Mouse (Mus musculus): ENCODE measurements around the gene Mfsd5. TPM values are rescaled to one million over a fixed set of nuclear protein-coding genes. Genes with fewer than 3 reads are reported as not detected.

Mfsd5 gene
- polyA plus RNA-seq, 1 experiment = 23.2 TPM

- Histone ChIP-seq H3K27me3 (ENCODE audit: control insufficient read depth, insufficient read depth, low read length, poor library complexity, severe bottlenecking) (no peaks in the 10 kb centered on the region), H3K36me3 (ENCODE audit: control insufficient read depth, insufficient read depth, low read length, poor library complexity, severe bottlenecking) (no peaks in the 10 kb centered on the region)
Observed at GRCm38 (mm10) chr15:102245891-102246741, 33.1 kb upstream of the Mfsd5 start.

GRCm38 (mm10) chr15:102246866-102247251 is 32.4 kb upstream of the Mfsd5 start:
- peak overlapping the region; percentile 84; the same call in 1 of the 2 replicates for H3K9ac ChIP-seq (ENCODE audit: low read depth, poor library complexity, severe bottlenecking)
- H3K36me3 ChIP-seq (ENCODE audit: control insufficient read depth, insufficient read depth, low read length, poor library complexity, severe bottlenecking) = no peaks in the 10 kb centered on the region
- H3K4me3 ChIP-seq (ENCODE audit: low read depth, low read length) = peak overlapping the region; percentile 83
- peak overlapping the region; percentile 87 for H3K27ac ChIP-seq (ENCODE audit: insufficient read depth, low read length)
- H3K27me3 ChIP-seq (ENCODE audit: control insufficient read depth, insufficient read depth, low read length, poor library complexity, severe bottlenecking) = no peaks in the 10 kb centered on the region
- peaks cover 11% of the 10 kb centered on the region for H3K4me1 ChIP-seq (ENCODE audit: control insufficient read depth, insufficient read depth, low read length)
- no peaks in the 10 kb centered on the region for H3K9me3 ChIP-seq (replicated peaks; ENCODE audit: control insufficient read depth, insufficient read depth, low read length, poor library complexity, severe bottlenecking)
- no peak for TF ChIP-seq POLR2A (IDR thresholded peaks at IDR 0.05; ENCODE audit: insufficient read depth, low read length)
- peak; percentile 79 for TF ChIP-seq EP300 (IDR thresholded peaks at IDR 0.05; ENCODE audit: insufficient read depth, low read depth, low read length)

More at GRCm38 (mm10) chr15:102245891-102246741, 33.1 kb upstream of the Mfsd5 start:
- no peaks in the 10 kb centered on the region for H3K9me3 ChIP-seq (replicated peaks; ENCODE audit: control insufficient read depth, insufficient read depth, low read length, poor library complexity, severe bottlenecking)
- H3K4me1 ChIP-seq (ENCODE audit: control insufficient read depth, insufficient read depth, low read length) = peaks cover 9% of the 10 kb centered on the region
- peak overlapping the region; percentile 67 for H3K9ac ChIP-seq (ENCODE audit: low read depth, poor library complexity, severe bottlenecking)
- H3K27ac ChIP-seq (ENCODE audit: insufficient read depth, low read length) = peak overlapping the region; percentile 87
- TF ChIP-seq EP300 (IDR thresholded peaks at IDR 0.05; ENCODE audit: insufficient read depth, low read depth, low read length) = peak; percentile 81
- no peak for TF ChIP-seq CTCF (IDR thresholded peaks at IDR 0.05; ENCODE audit: low read depth, low read length)
- peak overlapping the region; percentile 83 for H3K4me3 ChIP-seq (ENCODE audit: low read depth, low read length)

GRCm38 (mm10) chr15:102247252-102248130 is 31.8 kb upstream of the Mfsd5 start:
- Histone ChIP-seq H3K27ac (ENCODE audit: insufficient read depth, low read length) (peak overlapping the region; percentile 95), H3K36me3 (ENCODE audit: control insufficient read depth, insufficient read depth, low read length, poor library complexity, severe bottlenecking) (no peaks in the 10 kb centered on the region), H3K9me3 (replicated peaks; ENCODE audit: control insufficient read depth, insufficient read depth, low read length, poor library complexity, severe bottlenecking) (no peaks in the 10 kb centered on the region), H3K27me3 (ENCODE audit: control insufficient read depth, insufficient read depth, low read length, poor library complexity, severe bottlenecking) (no peaks in the 10 kb centered on the region), H3K9ac (ENCODE audit: low read depth, poor library complexity, severe bottlenecking) (peak overlapping the region; percentile 84), H3K4me1 (ENCODE audit: control insufficient read depth, insufficient read depth, low read length) (peaks cover 13% of the 10 kb centered on the region), H3K4me3 (ENCODE audit: low read depth, low read length) (peak overlapping the region; percentile 83)
- TF ChIP-seq CTCF (IDR thresholded peaks at IDR 0.05; ENCODE audit: low read depth, low read length) (no peak), EP300 (IDR thresholded peaks at IDR 0.05; ENCODE audit: insufficient read depth, low read depth, low read length) (0 out of 2 replicates have a peak, but pooled peaks have one; percentile 14)

GRCm38 (mm10) chr15:102248131-102248811 is 31.0 kb upstream of the Mfsd5 start:
- no peaks in the 10 kb centered on the region for H3K36me3 ChIP-seq (ENCODE audit: control insufficient read depth, insufficient read depth, low read length, poor library complexity, severe bottlenecking)
- H3K27ac ChIP-seq (ENCODE audit: insufficient read depth, low read length) = peak overlapping the region; percentile 90
- H3K27me3 ChIP-seq (ENCODE audit: control insufficient read depth, insufficient read depth, low read length, poor library complexity, severe bottlenecking) = no peaks in the 10 kb centered on the region
- peak overlapping the region; percentile 84 for H3K9ac ChIP-seq (ENCODE audit: low read depth, poor library complexity, severe bottlenecking)
- H3K4me3 ChIP-seq (ENCODE audit: low read depth, low read length) = peak overlapping the region; percentile 72
- no peaks in the 10 kb centered on the region for H3K9me3 ChIP-seq (replicated peaks; ENCODE audit: control insufficient read depth, insufficient read depth, low read length, poor library complexity, severe bottlenecking)
- H3K4me1 ChIP-seq (ENCODE audit: control insufficient read depth, insufficient read depth, low read length) = peaks cover 16% of the 10 kb centered on the region
- TF ChIP-seq CTCF (IDR thresholded peaks at IDR 0.05; ENCODE audit: low read depth, low read length) (no peak), POLR2A (IDR thresholded peaks at IDR 0.05; ENCODE audit: insufficient read depth, low read length) (no peak), EP300 (IDR thresholded peaks at IDR 0.05; ENCODE audit: insufficient read depth, low read depth, low read length) (no peak)

- H3K9ac ChIP-seq (ENCODE audit: low read depth, poor library complexity, severe bottlenecking) = peak overlapping the region; percentile 84
- TF ChIP-seq CTCF (IDR thresholded peaks at IDR 0.05; ENCODE audit: low read depth, low read length) = no peak
- TF ChIP-seq POLR2A (IDR thresholded peaks at IDR 0.05; ENCODE audit: insufficient read depth, low read length) = no peak
- 0 out of 2 replicates have a peak, but pooled peaks have one; percentile 38 for TF ChIP-seq EP300 (IDR thresholded peaks at IDR 0.05; ENCODE audit: insufficient read depth, low read depth, low read length)
- peak overlapping the region; percentile 90 for H3K27ac ChIP-seq (ENCODE audit: insufficient read depth, low read length)
- no peaks in the 10 kb centered on the region for H3K36me3 ChIP-seq (ENCODE audit: control insufficient read depth, insufficient read depth, low read length, poor library complexity, severe bottlenecking)
- H3K4me3 ChIP-seq (ENCODE audit: low read depth, low read length) = peak overlapping the region; percentile 16
- no peaks in the 10 kb centered on the region for H3K27me3 ChIP-seq (ENCODE audit: control insufficient read depth, insufficient read depth, low read length, poor library complexity, severe bottlenecking)
- H3K9me3 ChIP-seq (replicated peaks; ENCODE audit: control insufficient read depth, insufficient read depth, low read length, poor library complexity, severe bottlenecking) = no peaks in the 10 kb centered on the region
- H3K4me1 ChIP-seq (ENCODE audit: control insufficient read depth, insufficient read depth, low read length) = peaks cover 16% of the 10 kb centered on the region
Observed at GRCm38 (mm10) chr15:102248812-102249191, 30.5 kb upstream of the Mfsd5 start.

Data from ES-Bruce4 (cell line).